Mouse (Mus musculus) layer of hippocampus, adult 9-10 months (tissue): Measurements from ENCODE around the gene Mb21d2.
A peak's percentile ranks its signal among the peaks of the same experiment; 100 is the strongest.

Experiments used
- DNase-seq: peaks from one replicate; pipeline ENCODE4 v3.0.0; 2022; ENCODE audit warnings: low spot score

Gene Mb21d2

DNA sequence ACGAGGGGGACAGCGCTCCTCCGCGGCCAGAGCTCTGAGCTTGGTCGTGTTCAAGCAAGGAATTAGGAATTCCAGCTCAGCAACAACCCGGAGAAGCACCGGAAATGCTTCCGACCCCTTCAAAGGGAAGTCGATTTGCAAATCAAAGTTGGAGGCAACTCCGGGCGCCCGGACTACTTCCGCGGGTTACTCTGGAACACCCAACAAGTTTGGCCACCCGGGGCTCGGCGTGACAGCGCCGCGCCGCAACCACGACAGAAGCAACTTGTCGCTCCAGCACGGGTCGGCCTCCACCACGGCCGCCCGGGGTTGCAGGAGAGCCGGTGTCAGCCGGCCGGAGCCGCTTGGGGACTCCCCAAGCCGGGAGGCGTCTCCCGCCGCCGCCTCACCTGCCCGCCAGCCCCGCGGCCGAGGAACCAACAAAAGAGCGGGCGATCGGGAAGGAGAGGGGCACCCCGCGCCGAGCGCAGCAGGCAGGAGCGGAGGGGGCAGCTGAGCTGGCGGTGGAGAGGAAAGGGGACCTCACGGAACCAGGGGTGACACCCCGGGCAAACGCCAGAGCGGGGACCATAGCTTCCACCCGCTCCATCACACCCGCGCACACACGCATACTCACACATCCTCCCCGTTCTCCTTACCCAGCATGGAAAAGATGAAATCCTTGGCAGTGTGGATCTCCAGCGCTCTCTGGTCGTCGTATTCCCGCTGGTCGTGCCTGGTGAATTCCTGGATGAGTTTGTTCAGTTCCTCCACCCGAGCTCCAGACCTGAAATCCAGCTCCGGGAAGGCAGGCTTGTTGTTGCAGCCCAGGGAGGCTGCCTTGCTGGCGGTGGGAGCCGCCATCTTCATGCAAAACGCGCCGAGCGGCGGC lies at the start of gene Mb21d2:
Gene Mb21d2, minus strand, starts transcription at position 859 of the 871 bp plus-strand sequence.
- DNase-seq = peak; percentile 35

DNA sequence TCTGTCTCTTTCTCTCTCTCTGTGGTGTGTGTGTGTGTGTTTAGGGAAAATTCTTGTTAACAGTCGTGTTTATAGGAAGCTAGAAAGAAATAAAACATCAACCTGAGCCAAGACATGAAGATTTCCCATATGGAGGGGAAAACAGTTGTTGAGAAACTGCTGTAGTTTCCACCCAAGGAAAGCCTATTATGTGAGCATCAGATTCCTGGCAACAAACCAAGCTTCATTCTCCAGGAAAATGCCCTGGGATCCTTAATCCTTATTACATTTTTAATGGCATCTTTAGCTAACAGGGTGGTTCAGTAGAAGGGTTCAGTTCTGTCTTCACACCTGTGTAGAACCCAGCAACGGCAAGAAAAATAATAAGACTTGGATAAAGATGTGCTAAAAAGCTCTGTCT lies 36.8 kb upstream of the Mb21d2 start:
- DNase-seq = no peak

DNA sequence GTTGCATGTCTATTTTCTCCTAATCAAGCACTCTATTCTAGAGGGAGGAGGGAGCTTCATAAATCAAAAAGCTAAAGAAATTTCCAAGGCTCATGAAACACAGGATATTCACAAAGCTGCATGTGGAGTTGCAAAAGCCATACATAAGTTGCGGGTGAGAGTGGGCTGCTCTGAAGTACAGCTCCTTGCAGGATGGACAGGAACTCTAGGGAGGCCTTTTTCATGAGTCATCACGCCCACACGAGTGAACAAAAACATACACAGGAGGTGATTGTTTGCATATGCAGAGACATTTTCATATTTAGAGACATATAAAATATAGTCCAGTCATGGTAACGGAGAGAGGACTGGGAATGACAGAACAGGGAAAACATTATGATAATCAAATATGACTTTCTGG lies 34.6 kb upstream of the Mb21d2 start:
- no peak for DNase-seq

DNA sequence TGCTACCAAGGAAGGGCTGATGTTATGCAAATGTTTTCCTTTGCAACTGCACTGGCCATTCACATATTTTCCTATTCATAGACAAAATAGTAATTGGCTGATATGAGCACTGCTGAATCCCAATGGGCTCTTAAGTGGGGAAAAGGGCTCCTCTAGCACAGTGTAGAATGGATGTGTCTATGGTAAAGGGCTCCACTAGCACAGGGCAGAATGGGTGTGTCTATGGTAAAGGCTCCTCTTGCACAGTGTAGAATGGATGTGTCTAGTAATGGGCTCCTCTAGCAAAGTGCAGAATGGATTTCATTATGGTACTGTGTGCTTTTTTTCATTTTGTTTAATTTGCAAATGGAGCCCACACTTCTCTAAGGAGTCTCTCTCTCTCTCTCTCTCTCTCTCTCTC lies 33.5 kb upstream of the Mb21d2 start:
- DNase-seq = no peak

DNA sequence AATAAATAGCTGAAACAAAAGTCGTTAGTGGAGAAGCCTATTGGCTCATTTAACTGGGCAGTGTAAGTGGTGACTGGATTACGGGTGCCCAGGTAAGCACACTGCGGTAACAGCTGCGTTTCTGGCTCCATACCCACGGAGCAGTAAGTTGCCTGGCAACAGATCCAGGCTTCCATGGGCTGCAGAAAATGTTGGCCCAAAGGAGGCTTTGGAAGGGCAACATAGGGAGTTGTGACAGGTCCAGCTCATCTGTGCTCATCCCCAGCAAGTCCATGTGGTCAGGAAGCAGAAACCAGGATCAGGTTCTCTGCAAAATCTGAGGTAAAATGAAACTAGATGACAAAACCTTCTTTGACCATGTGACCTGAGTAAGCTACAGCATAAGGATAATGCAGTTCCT lies 20.3 kb upstream of the Mb21d2 start:
- DNase-seq = no peak

DNA sequence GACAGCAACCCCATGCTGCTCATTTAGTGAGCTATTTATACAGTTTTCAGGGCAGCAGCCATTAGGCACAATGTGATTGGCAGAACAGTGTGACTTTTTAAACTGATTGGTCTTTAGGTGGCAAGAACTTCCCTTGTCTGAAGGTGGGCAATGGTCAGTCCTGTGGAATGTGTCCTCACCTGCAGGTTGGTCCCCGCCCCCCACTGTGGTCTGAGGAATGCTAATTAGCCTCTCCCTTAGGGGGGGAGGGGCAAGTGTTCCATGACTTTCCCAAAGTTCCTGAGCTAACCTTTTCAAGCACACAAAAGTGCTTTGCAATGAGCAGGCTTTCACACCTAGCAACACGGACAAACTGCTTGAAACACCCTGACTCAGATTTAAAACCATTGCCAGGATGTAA lies 13.8 kb upstream of the Mb21d2 start:
- DNase-seq = no peak

DNA sequence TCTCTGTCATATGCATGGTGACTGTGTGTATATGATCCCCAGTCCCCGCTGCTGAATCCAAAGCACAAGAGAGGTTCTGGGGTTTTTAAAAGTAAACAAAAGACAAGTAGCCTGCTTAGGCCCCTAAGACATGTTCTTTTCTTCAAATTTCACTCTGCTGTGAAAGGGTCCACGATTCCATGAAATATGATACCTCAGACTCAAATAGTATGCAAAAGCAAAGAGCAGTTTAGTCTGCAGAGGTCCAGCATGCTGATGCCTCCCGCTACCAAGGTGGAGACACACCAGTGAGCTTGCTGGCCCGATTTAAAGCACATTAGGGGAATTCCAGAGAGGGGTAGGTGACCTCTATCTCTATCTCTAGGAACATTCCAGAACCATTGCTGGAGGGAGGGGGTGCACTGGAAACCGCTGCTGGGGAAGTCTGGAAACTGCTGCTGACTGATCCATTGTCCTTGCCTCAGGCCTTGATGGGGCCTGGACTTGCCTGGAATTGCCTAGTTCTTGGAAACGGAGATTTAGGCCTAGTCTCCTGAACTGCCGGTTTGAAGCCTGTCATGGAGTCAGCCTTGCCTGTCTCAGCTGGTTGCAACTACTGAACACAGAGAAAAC lies 6.8 kb upstream of the Mb21d2 start:
- DNase-seq = no peak

DNA sequence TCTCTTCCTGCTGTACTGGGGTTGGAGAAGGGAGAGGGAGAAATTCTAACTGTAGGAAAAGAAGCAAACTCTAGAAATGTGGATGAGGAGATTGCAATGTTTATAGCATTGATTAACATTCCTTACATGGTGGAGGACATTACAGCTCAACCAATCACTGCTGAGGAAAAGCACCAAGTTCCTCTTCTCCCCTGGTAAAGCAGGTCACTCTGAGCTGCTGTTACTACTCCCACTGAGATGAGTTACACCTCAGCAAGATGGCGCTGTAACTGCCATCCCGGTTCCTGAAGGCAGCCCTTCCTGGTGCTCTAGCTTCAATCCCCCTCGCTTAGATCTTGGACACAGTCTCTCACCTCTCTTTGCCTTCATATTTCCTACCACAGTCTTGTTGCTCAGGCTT lies 6.2 kb upstream of the Mb21d2 start:
- no peak for DNase-seq

DNA sequence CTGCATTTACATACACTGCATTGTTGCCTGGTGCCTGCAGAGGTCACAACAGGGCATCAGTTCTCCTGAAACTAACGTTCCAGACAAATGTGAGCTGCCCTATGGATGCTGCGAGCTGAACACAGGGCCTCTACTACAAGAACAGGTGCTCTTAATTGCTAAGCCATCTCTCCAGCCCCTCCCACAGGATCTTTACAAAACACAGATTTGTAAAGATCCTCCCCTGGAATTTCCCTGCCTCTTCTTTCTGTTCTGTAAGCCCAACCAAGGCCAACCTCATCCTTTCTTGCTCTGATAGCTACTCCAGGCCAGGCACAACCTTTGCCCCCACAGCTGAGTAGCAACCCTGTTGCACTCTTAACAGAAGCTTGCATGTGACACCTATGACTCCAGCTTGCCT lies 1.7 kb upstream of the Mb21d2 start:
- no peak for DNase-seq

DNA sequence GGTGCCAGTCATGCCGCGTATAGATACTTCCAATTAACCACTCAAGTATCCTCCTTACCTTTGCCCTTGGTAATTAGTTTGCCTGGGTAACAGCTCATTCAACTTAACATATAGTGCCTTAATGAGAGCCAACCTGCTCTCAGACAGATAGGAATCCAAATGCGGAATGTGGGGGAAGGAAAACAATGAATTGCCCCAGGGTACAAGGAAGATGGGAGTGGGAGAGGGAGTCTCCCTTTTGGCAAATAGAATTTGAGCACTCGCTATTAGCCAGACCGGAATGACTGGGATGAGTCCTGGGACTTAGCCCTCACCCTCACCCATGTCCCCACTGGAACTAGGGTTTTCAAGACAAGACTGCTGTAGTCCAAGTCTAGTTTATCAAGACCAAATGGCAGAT lies 953 bp upstream of the Mb21d2 start:
- no peak for DNase-seq

DNA sequence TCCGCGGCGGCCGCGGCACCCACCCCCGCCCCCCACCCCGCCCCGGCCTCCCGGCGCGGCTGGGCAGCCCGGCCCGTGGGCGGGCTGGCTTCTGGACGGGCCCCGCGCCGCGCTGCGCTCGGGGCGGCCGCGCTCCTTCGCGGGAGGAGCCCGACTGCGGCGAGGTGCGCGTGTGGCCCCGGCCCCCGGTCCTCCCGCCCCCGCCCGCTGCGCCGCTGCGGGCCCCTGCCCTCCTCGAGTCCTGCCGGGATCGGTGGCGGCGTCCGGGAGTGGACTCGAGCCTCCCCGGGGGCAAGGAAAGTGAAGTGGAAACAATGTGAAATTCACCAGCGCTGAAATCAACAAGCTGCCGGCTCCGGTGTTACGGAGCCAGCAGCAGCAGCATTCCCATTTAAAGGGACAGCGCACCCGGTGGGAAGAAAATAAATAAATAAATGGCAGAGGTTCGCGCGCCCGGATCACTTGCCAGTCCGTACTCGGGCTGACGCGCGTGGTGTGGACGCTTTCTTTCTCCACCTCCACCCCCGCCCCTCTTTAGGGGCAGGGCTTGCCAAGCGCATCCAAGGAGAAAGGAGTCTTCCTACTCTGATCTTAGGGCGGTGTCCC lies 316 bp upstream of the Mb21d2 start:
- DNase-seq = peak; percentile 11

DNA sequence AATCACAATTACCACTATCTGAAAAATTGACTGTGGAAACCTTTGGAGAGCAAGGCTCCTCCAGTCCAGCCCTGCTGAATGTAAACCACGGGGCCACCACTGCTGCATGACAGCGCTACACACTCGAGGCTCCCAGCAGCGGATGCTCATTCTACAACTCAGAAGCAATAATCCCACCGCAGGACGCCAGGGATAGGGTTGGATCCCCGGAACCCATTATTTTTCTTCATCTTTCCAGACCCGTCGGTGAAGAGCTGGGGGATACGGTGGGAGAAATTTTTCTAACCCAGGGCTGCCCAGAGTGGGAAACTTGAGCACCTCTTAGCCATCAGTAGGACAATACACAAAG lies 1.0 kb downstream of the Mb21d2 start:
- peak; percentile 21 for DNase-seq

DNA sequence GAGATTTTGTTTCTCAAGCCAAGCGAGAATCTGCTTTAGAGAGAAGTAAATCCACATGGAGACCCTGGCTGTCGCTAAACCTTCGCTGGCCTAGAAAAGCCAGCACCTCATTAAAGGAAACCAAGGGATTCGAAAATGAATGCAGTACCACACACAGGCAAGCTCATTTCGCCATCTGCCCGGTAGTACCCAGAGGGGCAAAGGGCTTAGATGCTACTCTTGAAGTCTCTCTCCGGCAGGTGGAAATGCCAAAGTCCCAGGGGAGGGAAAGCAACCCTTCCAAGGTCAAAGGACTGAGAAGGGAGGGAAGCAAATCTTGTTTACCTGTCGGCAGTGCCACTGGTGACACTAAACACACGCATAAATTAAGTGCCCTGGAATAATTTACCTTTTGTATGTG lies 2.1 kb downstream of the Mb21d2 start:
- DNase-seq = no peak

DNA sequence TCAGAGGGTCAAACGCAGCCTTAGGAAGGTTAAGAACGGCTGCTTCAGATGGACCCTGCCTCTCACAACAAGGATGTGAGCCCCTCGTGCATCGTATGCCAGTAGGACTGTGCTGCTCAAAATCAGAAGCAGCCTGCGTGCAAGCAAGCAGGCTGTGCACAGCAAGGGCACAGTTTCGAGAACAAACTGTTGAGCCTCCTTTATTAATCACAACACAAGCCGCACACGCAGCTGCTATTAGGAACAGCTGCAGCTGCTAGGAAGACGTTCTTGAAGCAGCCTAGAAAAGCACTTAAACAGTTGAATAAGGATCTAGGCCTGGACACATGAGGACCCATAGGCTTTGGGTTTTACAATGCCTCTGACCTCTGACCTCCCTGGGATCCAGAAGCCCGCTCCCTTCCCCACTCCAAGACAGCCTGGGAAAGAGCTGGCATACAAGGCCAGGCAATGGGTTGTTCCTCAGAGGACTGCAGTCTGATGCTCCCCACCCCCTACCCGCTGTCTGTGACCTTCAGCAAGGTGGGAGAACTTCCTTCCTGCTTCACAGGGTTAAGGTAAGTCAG lies 10.1 kb downstream of the Mb21d2 start:
- no peak for DNase-seq

DNA sequence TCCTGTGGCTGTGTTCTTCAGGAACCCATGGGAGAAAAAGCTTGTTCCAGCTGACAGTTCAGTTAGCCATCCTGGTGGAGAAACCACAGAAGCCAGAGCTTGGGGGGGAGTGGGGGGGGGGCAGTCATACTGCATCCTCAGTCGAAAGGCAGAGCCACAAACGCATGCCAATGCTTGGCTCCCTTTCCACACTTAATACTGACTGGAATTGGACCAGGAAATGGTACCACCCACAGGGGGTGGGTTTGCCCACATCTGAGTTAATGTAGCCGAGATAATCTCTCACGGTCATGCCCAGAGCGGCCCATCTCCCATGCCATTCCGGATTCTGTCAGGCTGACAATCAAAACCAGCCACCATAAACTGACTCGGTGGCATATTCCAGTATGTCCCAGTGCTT lies 14.1 kb downstream of the Mb21d2 start:
- DNase-seq = no peak

DNA sequence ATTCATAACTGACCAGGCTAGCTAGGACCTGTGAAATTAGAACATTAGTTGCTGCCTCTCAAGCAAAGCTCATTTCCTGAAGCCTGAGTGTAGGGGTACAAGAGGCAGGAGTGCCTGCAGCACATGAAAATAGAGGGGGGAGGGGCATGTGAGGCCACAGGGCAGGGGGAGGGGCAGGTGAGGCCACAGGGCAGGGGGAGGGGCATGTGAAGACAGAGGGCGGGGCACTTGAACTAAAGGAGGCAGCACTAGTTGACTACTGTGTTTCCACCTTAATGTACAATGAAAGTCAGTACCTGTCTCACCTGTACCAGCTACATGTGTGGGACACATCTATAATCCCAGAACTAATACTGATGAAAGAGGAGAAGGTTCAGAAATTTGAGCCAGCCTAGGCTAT lies 14.8 kb downstream of the Mb21d2 start:
- no peak for DNase-seq

DNA sequence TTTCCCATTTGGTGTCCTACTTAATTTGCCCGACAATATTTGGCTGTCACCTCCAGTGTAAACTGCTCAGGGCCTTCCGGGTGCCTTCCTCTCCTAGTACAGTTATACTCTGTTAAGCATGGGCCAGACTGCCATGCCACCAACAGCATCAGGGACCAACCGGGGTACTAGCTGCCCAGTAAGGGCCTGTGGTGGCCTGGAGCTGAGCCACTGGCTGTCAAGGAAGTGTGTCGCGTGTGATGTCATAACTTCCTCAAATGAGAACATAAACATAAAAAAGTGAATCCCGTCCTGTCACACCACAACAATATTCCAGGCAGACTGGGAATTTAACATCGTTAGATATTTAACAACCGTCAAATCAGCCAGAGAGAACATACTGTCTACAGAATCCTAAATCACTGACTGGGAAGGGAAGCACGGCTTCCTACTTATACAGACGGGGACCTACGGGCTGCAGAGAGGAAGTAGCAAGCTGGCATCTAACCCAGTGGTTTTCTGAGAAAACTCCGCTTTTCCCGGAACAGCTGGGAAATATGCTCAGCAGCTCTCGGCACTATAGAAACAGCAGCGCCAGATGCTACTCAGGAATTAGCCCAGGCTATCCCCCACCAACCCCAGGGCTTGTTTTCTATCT lies 17.9 kb downstream of the Mb21d2 start:
- DNase-seq = peak; percentile 16

DNA sequence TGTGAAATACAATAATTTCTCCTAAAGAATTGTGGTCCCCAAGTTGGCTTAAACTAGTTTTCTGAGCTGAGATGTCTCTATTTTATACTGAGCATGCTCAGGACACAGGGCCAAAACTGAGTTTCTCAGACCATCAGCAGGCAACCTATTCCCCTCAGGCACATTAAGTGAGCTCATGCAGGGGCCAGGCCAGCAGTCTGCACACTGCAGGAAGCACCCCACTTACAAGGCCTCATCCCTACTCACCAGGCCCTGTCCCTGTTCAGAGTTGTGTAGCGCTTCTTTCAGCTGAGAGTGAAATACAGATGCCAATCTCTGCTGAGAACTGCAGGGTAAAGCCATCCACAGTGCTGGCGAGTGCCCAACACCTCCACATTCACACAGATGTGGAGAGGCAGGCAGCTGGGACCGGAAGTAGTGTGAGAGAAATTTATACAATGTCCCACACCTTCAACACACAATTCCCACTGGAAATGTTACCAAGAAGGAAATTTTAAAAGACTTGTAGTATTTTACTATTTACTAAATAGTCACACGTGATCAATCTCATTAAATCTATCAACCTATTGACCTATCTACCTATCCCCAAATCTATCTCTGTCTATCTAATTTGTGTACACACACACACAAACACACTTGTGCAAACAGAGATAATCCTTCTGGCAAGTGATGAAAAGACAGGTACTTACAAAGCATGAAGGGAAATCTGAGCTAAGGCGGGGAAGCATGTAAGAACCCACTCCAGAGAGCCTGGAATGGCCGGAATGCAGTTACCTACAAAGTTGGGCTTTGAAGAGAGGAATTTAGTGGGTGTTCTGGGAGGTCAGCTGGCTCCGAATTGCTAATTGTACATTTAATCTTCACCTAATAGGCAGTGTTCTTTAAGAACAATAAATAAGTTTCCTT lies 22.9 kb downstream of the Mb21d2 start:
- DNase-seq = no peak

DNA sequence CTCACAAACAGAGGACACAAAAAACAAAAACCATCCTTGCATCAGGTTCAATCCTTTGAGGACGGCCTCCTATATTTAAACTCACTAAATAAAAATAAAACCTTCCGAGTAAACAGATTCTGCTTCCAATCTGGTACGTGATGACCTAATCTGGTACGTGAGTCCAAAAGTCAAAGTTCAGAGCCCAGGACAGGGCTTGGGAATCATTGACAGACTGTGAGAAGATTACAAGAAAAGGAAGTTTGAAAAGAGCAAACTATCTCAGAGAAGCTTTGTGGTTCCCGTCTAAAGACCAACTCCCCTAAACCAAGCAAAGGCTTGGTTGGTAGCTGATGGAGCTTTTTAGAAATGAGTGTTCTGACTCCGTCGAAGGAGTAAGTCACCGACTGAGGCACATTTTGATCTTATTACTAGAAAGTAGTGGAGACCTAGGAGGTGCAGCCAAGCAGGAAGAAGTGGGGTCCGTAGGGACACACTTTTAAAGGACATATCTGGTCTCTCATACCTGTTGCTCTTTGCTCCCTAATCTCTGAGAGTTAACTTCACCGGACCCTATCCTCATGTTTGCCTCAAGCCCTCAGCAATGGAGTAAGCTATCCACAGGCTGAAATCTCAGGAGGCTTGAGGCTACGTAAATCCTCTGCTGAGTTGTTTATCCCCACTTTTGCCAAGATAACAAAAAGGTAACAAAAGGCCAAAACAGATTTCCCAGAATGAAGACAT lies 23.7 kb downstream of the Mb21d2 start:
- no peak for DNase-seq

DNA sequence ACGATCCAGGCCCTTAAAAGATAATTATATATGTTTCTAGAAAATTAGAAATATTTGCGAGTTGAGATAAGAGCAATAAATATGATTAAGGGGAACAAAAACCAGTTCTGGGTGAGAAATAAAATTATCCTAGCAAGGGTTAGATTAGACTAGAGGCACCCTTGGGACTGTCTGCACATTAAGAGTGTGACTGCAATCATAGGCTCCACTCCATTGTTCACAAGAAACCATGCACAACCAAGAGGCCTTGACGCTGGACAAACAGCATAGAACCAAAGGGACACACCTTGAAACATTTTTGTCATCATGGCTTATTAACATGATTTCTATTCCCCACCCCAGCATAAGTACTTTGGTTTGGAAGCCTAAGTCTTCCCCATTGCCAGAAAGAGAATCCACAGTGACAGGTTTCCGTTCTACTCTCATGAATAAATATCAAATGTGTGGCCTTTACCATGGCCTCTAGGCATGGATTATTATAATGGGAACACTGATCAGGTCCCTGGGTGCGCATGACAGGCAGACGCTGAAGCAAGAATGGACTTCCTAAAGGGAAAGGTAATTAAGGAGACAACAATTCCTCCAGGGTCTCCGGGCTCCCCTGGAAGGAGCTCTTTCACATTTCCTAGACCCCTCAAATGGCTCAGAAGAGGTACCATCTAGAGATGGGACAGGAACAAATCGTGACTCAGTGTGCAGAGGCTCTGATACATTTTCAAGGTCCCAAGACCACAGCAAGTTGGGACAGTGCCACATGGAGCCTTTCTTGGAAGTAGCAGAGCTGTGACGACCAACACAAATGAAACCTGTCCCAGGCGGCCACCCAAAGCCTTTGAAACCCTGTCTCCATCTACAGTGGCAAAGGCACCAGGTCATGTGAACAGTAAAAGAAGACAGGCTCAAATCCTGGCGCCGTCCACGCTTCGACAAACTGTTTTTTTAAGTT lies 26.6 kb downstream of the Mb21d2 start:
- DNase-seq = no peak
